Mouse (Mus musculus): ENCODE measurements at regions not wholly inside any gene's neighbourhood (a gene's known extent, or its start where the extent isn't known, plus 50 kb on each side); places are given as distances from the start of the nearest gene placed in this dataset.

DNA sequence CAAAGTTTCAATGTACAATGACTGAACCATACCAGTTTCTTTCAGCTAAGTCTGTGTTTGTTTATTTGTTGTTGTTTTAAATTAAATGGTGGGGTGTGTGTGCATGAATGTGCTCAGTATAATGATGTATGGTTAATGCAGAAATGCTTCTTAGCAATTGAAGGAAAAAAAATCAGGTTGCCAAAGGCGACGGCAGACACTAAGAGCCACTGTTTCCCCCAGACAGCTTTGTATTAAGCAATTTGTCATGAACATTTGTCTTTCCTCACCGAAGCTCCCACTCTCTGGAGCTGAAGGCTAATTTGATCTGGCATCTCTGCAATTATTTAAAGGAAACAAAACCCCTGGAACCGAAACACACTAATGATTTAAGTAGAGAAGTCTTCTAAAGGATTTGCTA, 360.7 kb downstream of the Bckdhb start:
- no peak for DNase-seq (ENCODE audit: low spot score in 2 of 2)

DNA sequence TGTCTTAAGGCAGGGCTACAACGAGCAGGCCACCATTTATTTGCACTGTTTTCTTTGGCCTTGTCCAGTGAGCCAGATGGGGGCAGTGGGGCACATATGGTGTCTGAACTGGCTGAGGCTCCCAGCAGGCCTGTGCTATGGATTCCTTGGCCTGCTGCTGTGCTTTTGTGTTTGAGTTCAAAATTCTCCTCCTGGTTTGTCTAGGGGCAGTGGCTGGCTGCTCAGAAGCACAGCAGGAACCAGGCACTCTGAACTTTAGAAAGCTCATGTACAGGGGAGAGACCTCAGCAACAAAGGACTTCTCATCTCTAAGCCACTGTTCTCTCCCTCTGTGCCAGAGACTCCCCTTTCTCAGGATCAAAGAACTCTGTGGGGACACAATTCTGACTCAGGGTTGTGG, 370.9 kb downstream of the Bckdhb start:
- no peak for DNase-seq (ENCODE audit: low spot score in 2 of 2)

DNA sequence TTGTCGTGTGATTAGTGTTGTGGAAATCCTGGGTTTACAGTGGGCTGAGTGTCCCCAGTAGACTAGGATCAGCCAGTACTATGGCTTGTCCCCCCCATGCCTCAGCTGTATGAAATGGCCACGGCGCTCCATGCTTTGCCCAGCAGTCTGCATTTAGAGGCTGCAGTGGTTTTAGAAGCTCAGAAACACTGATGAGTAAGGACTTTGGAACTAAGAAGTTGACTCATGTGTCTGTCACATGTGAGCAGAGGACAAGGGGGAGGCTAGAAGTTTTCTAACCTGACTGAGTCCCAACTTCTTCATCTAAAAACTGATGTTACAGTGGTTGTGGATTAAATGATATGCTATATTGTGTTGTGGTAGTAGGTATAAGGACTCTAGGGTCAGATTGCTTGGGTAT, 371.5 kb downstream of the Bckdhb start:
- no peak for DNase-seq (ENCODE audit: low spot score in 2 of 2)

DNA sequence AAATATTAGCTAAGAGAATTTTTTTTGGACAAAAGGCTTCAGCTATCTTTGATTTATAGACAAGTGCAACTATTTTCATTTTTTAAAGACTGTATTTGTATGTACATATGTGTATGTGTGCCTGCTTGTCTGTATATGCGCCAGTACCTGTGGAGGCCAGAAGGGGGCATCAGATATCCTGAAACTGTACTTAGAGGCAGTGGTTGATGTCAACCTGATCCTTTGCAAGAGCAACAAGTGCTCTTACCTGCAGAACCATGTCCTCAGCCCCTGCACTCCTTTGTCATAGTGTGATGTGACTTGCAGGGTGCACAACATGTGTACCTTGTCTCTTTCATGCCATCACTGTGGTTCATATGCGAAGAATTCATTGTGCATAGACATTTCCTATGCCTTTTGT, 379.5 kb downstream of the Bckdhb start:
- no peak for DNase-seq (ENCODE audit: low spot score in 2 of 2)

DNA sequence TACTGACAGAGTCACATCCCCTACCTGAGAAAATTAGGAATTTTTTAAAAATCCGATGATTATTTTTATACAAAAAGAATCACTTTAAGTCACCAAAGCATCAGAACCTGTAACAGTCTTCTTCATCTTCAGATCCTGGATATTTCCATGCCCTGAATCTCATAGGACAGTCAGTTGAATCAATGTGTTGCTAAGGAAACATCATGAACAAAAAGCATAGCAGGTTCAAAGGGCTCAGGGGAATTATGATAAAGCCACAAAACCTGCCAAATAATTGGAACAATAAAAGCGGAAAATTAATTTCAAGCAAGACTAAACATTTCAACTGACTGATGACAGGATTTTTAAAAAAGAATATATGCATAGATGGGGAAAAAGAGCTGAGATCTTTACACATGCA, 393.9 kb downstream of the Bckdhb start:
- DNase-seq (ENCODE audit: low spot score in 2 of 2) = no peak

DNA sequence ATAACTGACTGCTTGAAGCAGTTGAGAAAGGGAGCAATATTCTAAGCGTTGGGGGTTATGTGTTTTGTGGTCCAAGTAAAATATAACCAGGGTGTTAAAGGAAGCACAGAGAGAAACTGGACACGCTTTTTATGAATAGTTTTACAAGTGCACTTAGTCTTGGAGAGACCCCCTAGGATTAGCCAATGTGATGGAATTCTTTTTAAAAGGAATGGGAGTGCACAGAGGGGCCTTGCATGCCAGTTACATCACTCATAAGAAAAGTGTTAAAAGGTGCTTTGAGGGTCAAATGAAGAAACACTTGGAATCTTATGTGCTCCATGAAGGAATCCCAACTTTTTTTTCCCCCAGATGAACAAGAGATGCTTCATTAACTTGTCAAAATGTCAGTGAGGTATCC, 394.4 kb downstream of the Bckdhb start:
- no peak for DNase-seq (ENCODE audit: low spot score in 2 of 2)

DNA sequence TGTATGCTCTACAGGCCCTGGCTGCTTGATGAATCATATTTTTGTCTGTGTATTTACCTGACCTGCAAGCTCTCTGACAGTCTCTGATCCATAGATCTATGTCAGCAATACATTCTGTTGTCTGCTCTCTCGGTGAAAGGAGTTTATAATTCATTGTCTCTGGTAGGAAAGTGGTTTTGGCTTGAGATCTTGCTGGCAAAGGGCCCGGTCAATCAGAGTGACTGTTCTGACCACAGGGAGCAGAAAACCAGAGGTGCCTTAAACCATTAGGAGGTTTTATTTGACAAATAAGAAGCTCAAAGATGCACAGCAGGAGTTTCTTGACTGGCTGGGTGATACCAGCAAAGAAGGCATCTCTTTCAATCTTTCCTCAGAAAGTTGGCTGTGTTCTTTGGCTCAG, 398.2 kb downstream of the Bckdhb start:
- DNase-seq (ENCODE audit: low spot score in 2 of 2) = no peak

DNA sequence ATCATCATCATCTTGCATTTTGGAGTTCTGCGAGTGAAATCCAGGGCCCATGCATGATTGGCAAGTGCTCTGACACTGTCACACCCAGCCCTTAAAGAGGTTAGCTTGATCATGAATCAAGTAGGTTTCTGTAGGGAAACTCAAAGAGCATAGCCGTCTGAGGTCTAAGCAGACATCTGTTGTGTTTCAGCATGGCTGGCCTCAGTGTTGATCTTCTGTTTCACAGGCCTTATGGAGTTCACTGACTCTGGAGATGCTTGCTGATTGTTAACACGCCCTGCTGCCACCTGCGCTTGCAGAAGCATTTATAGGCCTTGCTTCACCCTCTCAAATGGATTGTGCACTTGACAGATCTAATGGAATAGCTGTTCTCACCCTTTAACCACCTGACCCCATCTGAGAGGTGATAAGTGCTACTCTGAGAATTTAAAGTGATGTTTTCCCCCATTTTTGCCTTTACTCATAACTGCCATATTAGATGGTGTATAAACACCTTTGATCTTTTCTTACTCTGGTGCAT, 406.2 kb downstream of the Bckdhb start:
- DNase-seq (ENCODE audit: low spot score in 2 of 2) = no peak

DNA sequence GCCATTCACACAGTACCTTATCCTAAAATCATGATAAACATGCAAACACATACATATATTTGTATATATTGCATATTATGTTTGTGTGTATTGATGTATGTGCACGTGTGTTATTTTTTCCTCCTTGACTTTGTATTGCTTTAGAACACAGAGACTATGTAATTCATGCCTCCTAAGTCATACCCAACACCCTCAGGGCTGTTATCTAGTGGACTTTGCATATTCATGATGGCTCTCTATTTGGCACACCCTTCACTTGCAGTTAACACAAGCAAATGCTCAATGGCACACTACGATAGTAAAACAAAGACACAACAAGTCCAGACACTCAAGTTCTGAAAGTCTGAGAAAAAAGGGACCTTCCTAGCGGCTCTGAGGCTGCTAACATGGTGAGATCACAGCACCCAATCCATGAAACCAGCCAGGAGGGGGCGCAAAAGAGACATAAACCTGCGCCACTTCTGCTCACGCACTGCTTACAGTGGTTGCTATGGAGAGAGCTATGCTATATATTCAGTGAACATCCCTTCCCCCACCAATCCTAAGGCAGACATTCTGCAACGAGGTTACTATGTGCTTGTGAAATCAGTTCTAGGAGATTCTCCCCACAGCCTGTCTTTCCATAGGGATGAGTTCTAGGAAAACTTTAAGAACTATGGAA, 418.6 kb downstream of the Bckdhb start:
- DNase-seq (ENCODE audit: low spot score in 2 of 2) = peak; percentile 6 to 20

DNA sequence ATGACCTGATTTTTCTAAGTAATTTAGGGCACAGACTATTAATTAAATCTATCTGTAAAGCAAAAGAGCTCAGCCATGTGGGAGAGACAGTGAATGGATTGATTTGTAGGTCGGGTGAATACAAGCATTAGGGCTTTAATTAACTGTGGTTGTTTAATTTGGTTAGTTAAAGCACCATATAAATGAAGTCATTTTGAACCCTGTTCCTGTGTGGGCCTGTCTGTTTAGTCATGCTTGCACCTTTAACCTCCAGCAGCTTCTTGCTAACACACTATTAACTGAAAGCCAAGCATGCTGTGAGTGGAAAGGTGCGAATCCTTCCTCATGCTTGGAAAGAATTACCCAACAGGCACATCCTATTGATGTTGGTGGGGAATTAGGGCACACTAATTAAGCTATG, 425.3 kb downstream of the Bckdhb start:
- no peak for DNase-seq (ENCODE audit: low spot score in 2 of 2)

DNA sequence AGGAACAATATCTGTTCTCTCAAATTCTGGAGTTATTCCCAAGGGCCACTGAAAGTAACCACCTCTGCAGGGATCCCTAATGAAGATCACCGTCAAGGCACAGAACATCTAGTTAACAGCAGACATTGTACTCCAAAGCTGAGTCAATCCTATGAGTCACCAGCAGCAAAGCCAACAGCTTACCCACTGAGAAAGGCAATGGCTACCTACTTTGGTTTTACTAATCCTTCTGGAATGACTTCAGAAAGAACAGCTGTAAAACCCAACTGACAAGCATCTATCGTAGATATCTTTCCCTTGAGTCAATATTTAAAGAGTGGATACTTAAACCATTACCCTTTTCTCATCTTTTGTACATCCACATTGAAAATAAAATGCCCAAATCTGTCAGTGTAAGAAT, 429.5 kb downstream of the Bckdhb start:
- DNase-seq (ENCODE audit: low spot score in 2 of 2) = no peak

DNA sequence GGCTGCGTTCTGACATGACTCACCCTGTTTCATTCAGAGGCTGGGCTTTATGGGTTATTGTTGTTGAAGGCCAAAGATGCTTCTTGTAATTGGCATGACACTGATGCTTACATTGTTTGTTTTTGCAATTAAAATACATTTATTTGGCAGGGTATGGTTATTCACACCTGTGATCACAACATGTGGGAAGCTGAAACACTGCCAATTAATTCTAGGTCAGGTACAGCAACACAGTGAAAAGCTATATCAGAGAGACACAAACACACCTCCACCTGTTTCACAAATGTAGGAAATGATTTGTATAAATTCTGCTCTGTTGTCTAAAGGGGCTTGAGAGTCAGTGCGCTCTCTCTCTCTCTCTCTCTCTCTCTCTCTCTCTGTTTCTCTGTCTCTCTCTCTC, 431.2 kb downstream of the Bckdhb start:
- DNase-seq (ENCODE audit: low spot score in 2 of 2) = no peak

DNA sequence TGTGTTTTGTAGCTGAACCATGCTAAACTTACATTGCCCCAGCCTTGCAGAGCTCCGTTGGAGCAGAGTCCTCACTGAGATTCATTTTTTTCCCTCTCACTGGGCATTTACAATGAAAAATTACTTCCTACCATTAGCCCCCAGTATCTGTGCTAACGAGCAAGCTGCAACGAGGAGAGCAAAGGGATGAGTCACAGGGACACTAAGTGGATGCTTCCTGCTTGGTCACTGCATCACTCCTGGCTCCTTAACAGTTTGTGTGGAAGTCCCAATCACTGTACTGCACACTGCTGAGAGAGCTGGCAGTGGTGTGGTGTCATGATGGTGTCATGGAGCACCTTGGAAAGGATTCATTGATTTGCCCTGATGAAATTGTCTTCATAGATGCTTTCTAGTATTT, 434.9 kb downstream of the Bckdhb start:
- DNase-seq (ENCODE audit: low spot score in 2 of 2) = no peak

DNA sequence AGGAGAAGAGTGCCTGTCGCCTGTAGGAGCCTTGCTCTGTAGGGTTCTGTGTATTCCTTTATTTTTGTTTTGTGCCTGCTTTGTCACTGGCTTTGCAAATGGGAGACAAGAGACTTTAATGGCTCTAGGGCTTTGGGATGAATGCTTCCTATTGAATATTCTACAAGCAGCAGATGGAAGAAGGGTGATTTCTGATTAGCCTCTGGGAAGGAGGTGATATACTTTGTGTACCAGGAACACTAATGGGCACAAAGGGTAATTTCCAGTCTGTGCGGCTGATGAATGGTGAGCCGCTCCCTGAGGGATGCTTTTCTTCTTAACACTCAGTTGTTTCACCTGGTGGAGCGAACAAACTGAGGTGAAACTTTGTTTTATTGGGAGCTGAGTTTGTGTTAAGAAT, 435.5 kb downstream of the Bckdhb start:
- DNase-seq (ENCODE audit: low spot score in 2 of 2) = no peak

DNA sequence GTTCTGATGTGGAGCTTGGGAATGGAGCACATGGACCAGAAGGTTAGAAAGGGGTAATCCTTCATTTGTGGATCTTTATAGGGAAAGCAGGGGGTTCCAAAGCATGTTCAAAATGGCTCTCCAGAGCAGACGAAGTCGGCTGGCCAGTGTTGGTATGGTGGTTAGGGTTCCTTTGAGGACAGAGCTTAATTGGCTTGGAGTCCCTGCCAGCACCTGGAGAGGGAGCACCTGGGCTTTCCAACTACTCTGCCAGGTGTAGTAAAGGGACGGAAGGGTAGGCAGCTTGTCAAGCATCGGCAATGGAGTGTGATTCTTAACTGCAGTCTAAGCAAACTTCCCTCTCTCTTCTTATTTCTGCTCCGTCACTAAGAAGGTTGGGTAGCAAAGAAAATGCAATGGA, 438.5 kb downstream of the Bckdhb start:
- no peak for DNase-seq (ENCODE audit: low spot score in 2 of 2)

DNA sequence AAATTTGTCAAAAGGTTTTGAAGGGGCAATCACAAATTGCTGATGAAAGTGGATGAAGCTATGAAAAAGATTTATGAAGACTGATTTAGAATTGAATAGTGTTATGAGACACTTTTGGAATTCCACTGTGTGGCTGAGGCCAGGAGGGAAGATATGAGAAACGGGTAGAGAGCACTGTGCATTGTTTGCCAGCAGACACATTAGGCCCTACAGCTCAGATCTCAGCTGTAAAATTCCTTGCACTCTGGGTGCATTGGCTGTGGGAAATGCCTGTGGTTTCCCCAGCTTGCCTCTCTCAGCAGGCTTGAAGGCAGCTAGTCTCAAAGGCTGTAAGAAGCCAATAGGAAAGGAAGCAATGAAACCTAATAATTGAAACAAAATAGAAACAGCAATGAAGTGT, 444.3 kb downstream of the Bckdhb start:
- no peak for DNase-seq (ENCODE audit: low spot score in 2 of 2)

DNA sequence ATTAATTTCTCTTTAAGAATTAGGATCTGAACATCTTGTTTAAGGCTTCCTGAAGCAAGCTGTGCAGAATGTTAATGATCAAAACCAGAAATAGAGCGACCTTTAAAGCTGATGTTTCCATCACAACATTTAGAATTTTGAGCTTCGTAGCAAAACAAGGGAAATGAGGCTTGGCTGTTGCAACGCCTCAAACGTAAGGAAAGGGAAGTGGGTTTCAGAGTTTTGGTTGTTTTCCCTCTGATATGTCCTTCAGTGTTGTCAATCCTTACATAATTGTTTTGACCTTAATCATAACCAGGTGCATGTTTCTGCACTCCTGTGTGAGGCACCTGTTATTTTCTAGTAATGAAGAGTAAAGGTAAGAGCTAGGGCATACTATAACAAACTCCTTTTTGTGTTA, 445.3 kb downstream of the Bckdhb start:
- DNase-seq (ENCODE audit: low spot score in 2 of 2) = no peak

DNA sequence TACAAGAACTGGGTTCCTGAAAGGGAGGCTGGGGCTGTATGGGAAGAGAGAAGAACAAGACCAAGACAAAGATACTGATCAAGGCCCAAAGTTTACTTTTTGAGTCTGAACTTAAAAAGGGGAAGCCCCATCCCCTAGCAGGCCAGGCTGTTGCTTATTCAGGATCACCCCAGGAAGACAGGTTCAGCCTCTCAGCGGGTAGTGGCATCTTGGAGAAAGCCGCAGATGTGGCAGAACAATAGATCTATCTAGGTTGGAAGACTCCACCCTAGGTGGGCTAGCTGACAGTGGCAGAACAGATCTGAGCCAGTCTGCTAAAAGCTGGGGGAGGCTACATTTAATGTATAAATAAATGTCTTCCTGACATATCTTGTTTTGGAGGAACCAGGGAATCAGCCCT, 450.8 kb downstream of the Bckdhb start:
- DNase-seq (ENCODE audit: low spot score in 2 of 2) = no peak

DNA sequence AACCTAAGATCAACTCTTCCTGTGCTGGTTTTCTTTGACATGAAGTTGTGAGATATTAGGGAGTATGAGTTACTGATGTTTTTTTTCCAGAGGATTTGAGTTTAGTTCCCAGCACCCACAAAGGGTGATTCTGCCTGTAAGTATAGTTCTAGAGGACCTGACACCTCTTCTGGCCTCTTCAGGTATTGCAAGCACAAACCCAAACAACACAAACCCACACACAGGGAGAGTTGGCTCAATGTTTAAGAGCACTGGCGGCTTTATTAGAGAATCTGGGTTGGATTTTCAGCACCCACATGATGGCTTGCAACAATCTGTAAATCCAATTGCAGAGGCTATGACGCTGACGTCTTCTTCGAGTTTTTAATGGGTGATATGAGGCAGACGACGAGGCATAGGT, 451.7 kb downstream of the Bckdhb start:
- DNase-seq (ENCODE audit: low spot score in 2 of 2) = no peak

DNA sequence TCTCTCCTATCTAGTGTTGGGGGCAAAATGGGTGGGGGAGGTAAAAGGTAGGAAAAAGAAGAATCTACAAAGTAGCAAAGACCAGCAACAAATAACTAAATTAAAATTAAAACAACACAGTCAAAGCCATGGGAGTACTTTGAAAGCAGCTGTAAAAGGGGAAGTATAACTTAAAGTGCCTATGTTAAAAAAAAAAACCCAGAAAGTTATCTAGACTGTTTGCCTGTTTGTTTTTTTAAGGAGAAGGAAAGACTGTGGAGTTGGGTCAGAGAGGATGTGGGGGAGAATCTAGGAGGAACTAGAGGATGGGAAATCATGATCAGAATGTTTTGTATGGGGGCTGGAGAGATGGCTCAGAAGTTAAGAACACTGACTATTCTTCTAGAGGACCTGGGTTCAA, 457.0 kb downstream of the Bckdhb start:
- DNase-seq (ENCODE audit: low spot score in 2 of 2) = no peak

DNA sequence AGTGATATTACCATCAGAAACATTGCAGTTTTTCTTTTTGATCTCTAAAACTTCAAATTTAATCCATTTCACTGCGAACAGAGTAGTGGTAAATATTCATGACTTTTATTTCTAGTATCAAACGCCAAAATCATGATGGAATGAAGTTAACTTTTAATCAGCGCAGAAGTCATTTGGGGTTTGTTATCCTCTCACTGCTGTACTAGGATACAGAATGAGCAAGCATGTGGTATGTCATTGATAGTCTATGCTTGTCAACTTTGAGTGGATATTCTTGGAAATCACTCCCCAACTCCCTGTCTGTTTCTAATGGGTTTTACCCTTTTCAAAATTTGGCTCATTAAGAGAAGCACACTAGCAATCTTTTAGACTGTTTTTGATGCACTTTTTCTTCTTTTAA, 464.9 kb downstream of the Bckdhb start:
- no peak for DNase-seq (ENCODE audit: low spot score in 2 of 2)

DNA sequence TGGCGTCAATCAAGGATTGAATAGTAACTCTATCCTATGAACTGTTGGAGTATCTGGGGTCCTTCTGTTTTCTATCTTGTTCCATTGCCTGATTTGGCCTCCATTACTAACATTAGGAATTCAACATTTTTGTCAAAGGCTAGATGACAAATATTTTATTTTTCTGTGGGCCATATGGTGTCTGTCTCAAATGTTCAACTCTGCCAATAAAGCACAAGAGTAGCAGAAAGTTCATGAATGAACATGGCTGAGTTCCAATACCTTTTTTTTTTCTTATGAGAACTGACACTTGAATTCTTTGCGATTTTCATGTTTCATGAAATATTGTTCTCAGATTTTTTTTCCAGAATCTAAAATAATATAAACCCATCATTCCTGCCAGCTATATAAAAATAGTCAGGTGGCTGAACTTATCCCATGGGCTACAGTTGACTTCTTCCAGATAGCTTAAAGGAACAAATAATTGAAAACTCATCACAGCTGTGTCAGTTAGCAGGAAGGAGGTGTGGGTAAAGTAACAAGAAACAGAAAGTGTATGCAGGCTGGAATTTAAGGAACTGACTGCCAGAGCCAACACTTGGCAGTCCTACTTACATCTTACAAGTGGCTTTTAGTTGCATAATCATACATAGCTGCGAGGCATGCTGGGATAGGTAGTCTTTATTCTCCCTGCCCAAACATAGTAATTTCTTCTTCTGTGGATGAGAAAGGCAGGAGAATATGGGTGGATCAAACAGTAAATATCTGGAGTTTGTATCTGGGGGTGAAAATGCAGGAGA, 469.8 kb downstream of the Bckdhb start:
- DNase-seq (ENCODE audit: low spot score in 2 of 2) = no peak

DNA sequence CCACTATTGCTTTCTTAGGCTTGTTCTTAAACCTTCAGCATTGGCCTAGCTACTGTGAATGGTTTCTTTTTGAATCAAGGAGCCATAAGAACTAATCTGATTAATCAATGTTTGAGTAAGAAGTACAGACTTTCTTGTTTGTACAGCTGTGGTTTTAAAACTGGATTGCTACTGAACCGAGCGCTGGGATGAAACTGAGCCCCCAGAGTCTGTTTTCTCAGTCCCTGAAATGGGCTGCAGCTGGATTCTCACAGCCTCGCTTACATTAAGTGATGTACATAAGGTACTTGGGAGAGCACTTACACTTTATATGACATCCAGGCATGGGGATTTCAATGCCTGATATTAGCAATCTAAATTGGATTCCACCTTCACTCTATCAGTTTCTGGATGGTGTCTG, 474.5 kb downstream of the Bckdhb start:
- DNase-seq (ENCODE audit: low spot score in 2 of 2) = no peak
